In the genomic region with DNA sequence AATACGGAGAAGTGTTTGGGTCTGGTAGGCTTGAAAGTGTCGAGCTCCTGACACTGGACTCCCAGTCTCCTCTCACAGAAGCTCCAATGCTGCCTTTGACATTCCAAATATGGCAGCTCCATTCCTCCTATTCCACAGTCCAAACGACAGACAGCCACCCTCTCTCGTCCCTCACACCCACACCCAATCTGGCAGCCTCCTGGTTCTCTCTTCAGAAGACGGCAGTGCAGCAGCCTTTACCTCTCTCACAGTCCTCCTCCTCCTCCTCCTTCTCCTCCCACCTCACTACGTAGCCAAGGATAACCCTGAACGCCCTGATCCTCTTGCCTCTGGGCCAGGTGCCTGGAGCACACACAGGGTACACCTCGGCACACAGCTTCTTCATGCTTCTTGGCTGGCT, we compare ENCODE assay signal across 22 mouse cellular contexts. TPM values are rescaled to one million over a fixed set of nuclear protein-coding genes. Genes with fewer than 3 reads are reported as not detected.
DNase-seq lines count a peak whose midpoint lies in the region; TF ChIP-seq lines count a peak whose summit lies in the region.
"Had no signal": no experiment of that assay in that cellular context is flagged by ENCODE, and none has a peak within 500 bp of the region (broad histone marks: within the 10 kb centered on the region; RNA-seq: fewer than 3 reads in every experiment).

No protein-coding gene starts in this region.

- no peak overlapping the region for H3K4me3 ChIP-seq in cortical plate, adult 2 months (ENCODE audit: insufficient read depth, low read length)
- H3K4me3 ChIP-seq: embryonic facial prominence, embryonic 15.5 days; heart, embryonic 10.5 days had no signal

- H3K27ac ChIP-seq in cortical plate, adult 2 months (ENCODE audit: insufficient read depth, low read length), result peak overlapping the region; percentile 68; the same call in 1 of the 2 replicates
- H3K27ac ChIP-seq: embryonic facial prominence, embryonic 15.5 days; heart, embryonic 10.5 days had no signal

- TF ChIP-seq CTCF in cortical plate, adult 2 months (IDR thresholded peaks at IDR 0.05; ENCODE audit: extremely low read depth, insufficient read depth, low read length), result no peak

- peak; percentile 79 to 87 for DNase-seq in layer of hippocampus, adult 18-20 months (ENCODE audit: low spot score in 2 of 2)
- no peak for DNase-seq in layer of hippocampus, adult 9-10 months (ENCODE audit: low spot score)
- DNase-seq in layer of hippocampus, postnatal 36 days, result peak; percentile 72 to 73
- peak; percentile 76 for DNase-seq in right cerebral cortex, postnatal 25 days
- DNase-seq in kidney, postnatal 36 days, result no peak
- DNase-seq in natural killer cell, adult 2 months (ENCODE audit: low spot score in 2 of 2), result no peak
- DNase-seq: adrenal gland, postnatal 10 days; cerebellum, adult 11 months; cerebellum, postnatal 14 days; gastrocnemius, postnatal 36 days; kidney, postnatal 10 days; midbrain, embryonic 14.5 days; thymus, postnatal 36 days had no signal

- peaks cover 8% of the 10 kb centered on the region for H3K4me1 ChIP-seq in cortical plate, adult 2 months (ENCODE audit: control insufficient read depth, insufficient read depth, low read length)
- H3K4me1 ChIP-seq: embryonic facial prominence, embryonic 15.5 days; heart, embryonic 10.5 days had no signal

- TF ChIP-seq POLR2A in cortical plate, adult 2 months (IDR thresholded peaks at IDR 0.05; ENCODE audit: extremely low read depth, insufficient read depth, low read length), result no peak

RNA-seq across cellular contexts. Expression of gene Dnajc16, which starts 10.9 kb away (rescaled TPM):
- total RNA-seq in layer of hippocampus, adult 18-20 months (2021), result 10 to 100 TPM; 44.2 to 48.6 TPM
- polyA plus RNA-seq in cortical plate, adult 2 months (2012; rRNA removed), result 30.1 and 31.8 TPM in 2 replicates
- 10 to 100 TPM; 43.3 to 45.0 TPM for total RNA-seq in layer of hippocampus, postnatal 36 days (2021)

RNA-seq across cellular contexts. Expression of gene Casp9, which starts 13.6 kb away (rescaled TPM):
- 10 to 100 TPM; 25.6 to 28.8 TPM for total RNA-seq in layer of hippocampus, adult 18-20 months (2021)
- polyA plus RNA-seq in cortical plate, adult 2 months (2012; rRNA removed), result 20.8 and 21.6 TPM in 2 replicates
- 10 to 100 TPM; 19.9 to 21.1 TPM for total RNA-seq in layer of hippocampus, postnatal 36 days (2021)

RNA-seq across cellular contexts. Expression of gene Agmat, which starts 33.4 kb away (rescaled TPM):
- total RNA-seq in layer of hippocampus, adult 18-20 months (2021), result under 1 TPM in 1 of 2 experiments, not detected in 1; 0.22 TPM
- 2.2 and 2.4 TPM in 2 replicates for polyA plus RNA-seq in cortical plate, adult 2 months (2012; rRNA removed)
- under 1 TPM in 1 of 2 experiments, not detected in 1; 0.32 TPM for total RNA-seq in layer of hippocampus, postnatal 36 days (2021)
- total RNA-seq: megakaryocyte, adult 5-6 weeks had no signal
- polyA plus RNA-seq: activated CD4-positive, CD25-positive, alpha-beta regulatory T cell, adult 4 months; G1E; hindbrain, embryonic 11.5 days; midbrain, embryonic 14.5 days; neural tube, embryonic 14.5 days had no signal

RNA-seq across cellular contexts. Expression of gene Cela2a, which starts 46.1 kb away (rescaled TPM):
- total RNA-seq in layer of hippocampus, adult 18-20 months (2021), result not detected
- 0.13 and 0.17 TPM in 2 replicates for polyA plus RNA-seq in cortical plate, adult 2 months (2012; rRNA removed)
- not detected for total RNA-seq in layer of hippocampus, postnatal 36 days (2021)
- total RNA-seq: adrenal gland, postnatal 10 days; G1E; gastrocnemius, postnatal 36 days; megakaryocyte, adult 5-6 weeks had no signal
- polyA plus RNA-seq: embryonic facial prominence, embryonic 15.5 days; G1E; heart, embryonic 10.5 days; hindbrain, embryonic 11.5 days; lung, postnatal 0 days; midbrain, embryonic 14.5 days; neural tube, embryonic 14.5 days had no signal

RNA-seq across cellular contexts. Expression of gene Ddi2, which starts 56.6 kb away (rescaled TPM):
- total RNA-seq in layer of hippocampus, adult 18-20 months (2021), result 10 to 100 TPM; 47.6 to 52.4 TPM
- polyA plus RNA-seq in cortical plate, adult 2 months (2012; rRNA removed), result 20.7 and 21.1 TPM in 2 replicates
- total RNA-seq in layer of hippocampus, postnatal 36 days (2021), result 10 to 100 TPM; 45.1 to 46.9 TPM

Comparison
In these comparisons a context has a peak if more than half of its experiments do, and no peak if none do; other contexts are left out.
1. DNase-seq: peak in layer of hippocampus, adult 18-20 months (2 of 2), layer of hippocampus, postnatal 36 days (2 of 2) and right cerebral cortex, postnatal 25 days (single experiment); none in layer of hippocampus, adult 9-10 months (single experiment), kidney, postnatal 36 days (0 of 2) and natural killer cell, adult 2 months (0 of 2).